Mouse (Mus musculus): ENCODE results near the gene Trpm7. TPM values are rescaled to one million over a fixed set of nuclear protein-coding genes. Genes with fewer than 3 reads are reported as not detected.

Gene Trpm7
- total and polyA plus RNA-seq, 3 experiments, result 22.3 to 23.1 TPM; not detected in 1

DNA sequence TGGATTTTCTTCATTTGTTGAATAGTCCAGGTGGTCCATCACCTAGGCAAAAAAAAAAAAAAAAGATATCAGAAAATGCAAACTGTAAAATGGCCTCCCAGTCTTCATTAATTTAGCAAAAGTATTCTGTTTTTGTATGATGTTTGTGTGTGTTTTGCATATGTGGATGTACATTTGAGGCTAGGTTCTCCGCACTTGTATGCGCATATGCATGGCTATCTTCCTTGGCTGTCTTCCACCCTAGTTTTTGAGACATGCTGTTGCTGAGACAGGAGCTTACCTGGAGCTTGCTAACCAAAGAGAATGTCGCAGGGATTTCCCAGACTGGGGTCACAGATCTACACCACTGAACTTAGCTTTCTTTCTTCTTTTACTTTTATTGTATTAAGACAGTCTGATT, 18.2 kb upstream of the Trpm7 start:
- H3K4me3 ChIP-seq (ENCODE audit: control insufficient read depth in 1 of 2, insufficient read depth in 1 of 2, low read depth in 2 of 2, low read length in 2 of 2), result no peak overlapping the region
- TF ChIP-seq USF1 (IDR thresholded peaks at IDR 0.05; ENCODE audit: low read depth, low read length) (no peak), ZMIZ1 (IDR thresholded peaks at IDR 0.05; ENCODE audit: low read depth, low read length) (no peak), POLR2A (IDR thresholded peaks at IDR 0.05; ENCODE audit: control insufficient read depth in 1 of 2, insufficient read depth in 1 of 2, low read depth in 1 of 2, low read length in 2 of 2, poor library complexity in 1 of 2) (no peak), SMC3 (IDR thresholded peaks at IDR 0.05; ENCODE audit: low read depth, low read length) (no peak)
- no peaks in the 10 kb centered on the region for H3K9me3 ChIP-seq (replicated peaks; ENCODE audit: insufficient read depth, low read length)
- no peak for DNase-seq (ENCODE audit: low read depth, low spot score)
- no peaks in the 10 kb centered on the region for H3K4me1 ChIP-seq (ENCODE audit: control insufficient read depth in 1 of 2, insufficient read depth in 2 of 2, low read length in 2 of 2)
- no peak overlapping the region for H3K27ac ChIP-seq (ENCODE audit: control insufficient read depth, low read depth, low read length)
- no peaks in the 10 kb centered on the region for H3K79me2 ChIP-seq (ENCODE audit: control insufficient read depth, insufficient read depth, low read length, poor library complexity)
- no peaks in the 10 kb centered on the region for H3K27me3 ChIP-seq (ENCODE audit: control insufficient read depth in 1 of 2, insufficient read depth in 2 of 2, low read length in 2 of 2)
- H3K36me3 ChIP-seq (ENCODE audit: control insufficient read depth in 1 of 2, insufficient read depth in 2 of 2, low read length in 2 of 2), result no peaks in the 10 kb centered on the region
- no peak overlapping the region for H3K9ac ChIP-seq (ENCODE audit: control insufficient read depth, low read depth, low read length, poor library complexity, severe bottlenecking)

DNA sequence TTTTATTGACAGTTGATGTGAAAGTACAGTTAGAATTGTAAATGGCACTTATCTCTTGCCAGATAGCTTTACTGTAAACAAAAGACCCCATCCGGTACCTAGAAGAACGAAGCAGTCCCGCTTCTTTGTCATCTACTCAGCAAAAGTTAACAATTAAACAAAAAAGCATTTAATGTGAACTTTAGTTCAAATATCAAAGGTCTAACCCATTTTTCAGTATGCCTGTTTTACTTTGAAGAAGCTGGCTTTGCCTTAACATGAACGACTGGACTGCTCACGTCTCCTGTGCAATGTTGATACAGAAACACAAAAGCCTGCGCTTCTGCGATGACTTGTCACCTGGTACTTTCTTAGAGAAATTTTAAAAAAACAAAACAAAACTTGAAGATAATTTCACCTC, 16.3 kb upstream of the Trpm7 start:
- no peaks in the 10 kb centered on the region for H3K36me3 ChIP-seq (ENCODE audit: control insufficient read depth in 1 of 2, insufficient read depth in 2 of 2, low read length in 2 of 2)
- no peaks in the 10 kb centered on the region for H3K79me2 ChIP-seq (ENCODE audit: control insufficient read depth, insufficient read depth, low read length, poor library complexity)
- no peak overlapping the region for H3K4me3 ChIP-seq (ENCODE audit: control insufficient read depth in 1 of 2, insufficient read depth in 1 of 2, low read depth in 2 of 2, low read length in 2 of 2)
- no peak overlapping the region for H3K27ac ChIP-seq (ENCODE audit: control insufficient read depth, low read depth, low read length)
- DNase-seq (ENCODE audit: low read depth, low spot score), result no peak
- no peaks in the 10 kb centered on the region for H3K4me1 ChIP-seq (ENCODE audit: control insufficient read depth in 1 of 2, insufficient read depth in 2 of 2, low read length in 2 of 2)
- TF ChIP-seq GABPA (IDR thresholded peaks at IDR 0.05; ENCODE audit: low read depth, low read length) (no peak), MAFK (IDR thresholded peaks at IDR 0.05; ENCODE audit: borderline replicate concordance, low read depth, low read length) (no peak)
- no peaks in the 10 kb centered on the region for H3K9me3 ChIP-seq (replicated peaks; ENCODE audit: insufficient read depth, low read length)
- H3K27me3 ChIP-seq (ENCODE audit: control insufficient read depth in 1 of 2, insufficient read depth in 2 of 2, low read length in 2 of 2), result no peaks in the 10 kb centered on the region
- no peak overlapping the region for H3K9ac ChIP-seq (ENCODE audit: control insufficient read depth, low read depth, low read length, poor library complexity, severe bottlenecking)

DNA sequence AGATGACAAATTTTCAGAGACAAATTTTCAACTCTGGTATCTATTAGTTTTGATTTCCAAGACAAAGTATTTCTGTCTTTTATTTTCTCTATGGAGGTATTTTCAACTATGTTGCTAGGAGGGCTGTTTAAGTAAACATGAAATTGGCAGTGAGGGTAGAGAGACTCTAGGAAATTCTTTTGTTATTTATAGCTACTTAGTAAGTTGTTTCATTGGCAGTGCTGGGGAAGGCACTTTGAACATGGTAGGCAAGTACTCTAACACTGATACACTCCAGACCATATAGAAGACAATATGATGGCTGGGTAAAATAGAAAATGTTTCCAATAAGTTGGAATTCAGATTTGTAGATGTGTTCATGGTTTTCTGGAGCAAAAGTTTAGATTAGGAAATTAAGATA, 15.7 kb upstream of the Trpm7 start:
- TF ChIP-seq UBTF (IDR thresholded peaks at IDR 0.05; ENCODE audit: borderline replicate concordance, insufficient read depth, low read depth, low read length), result no peak
- no peak for TF ChIP-seq POLR2A (IDR thresholded peaks at IDR 0.05; ENCODE audit: control insufficient read depth in 1 of 2, insufficient read depth in 1 of 2, low read depth in 1 of 2, low read length in 2 of 2, poor library complexity in 1 of 2)
- no peak for TF ChIP-seq MAZ (IDR thresholded peaks at IDR 0.05; ENCODE audit: low read depth, low read length)
- TF ChIP-seq MEF2A (IDR thresholded peaks at IDR 0.05; ENCODE audit: extremely low read depth, insufficient replicate concordance, low read depth, low read length, poor library complexity, severe bottlenecking), result no peak
- no peak for TF ChIP-seq CHD2 (IDR thresholded peaks at IDR 0.05; ENCODE audit: low read length)
- TF ChIP-seq HCFC1 (IDR thresholded peaks at IDR 0.05; ENCODE audit: low read depth, low read length), result no peak
- no peak for TF ChIP-seq TCF12 (IDR thresholded peaks at IDR 0.05; ENCODE audit: low read depth, low read length)
- no peak for TF ChIP-seq MAFK (IDR thresholded peaks at IDR 0.05; ENCODE audit: borderline replicate concordance, low read depth, low read length)
- Histone ChIP-seq H3K27me3 (ENCODE audit: control insufficient read depth in 1 of 2, insufficient read depth in 2 of 2, low read length in 2 of 2) (no peaks in the 10 kb centered on the region), H3K9me3 (replicated peaks; ENCODE audit: insufficient read depth, low read length) (no peaks in the 10 kb centered on the region), H3K27ac (ENCODE audit: control insufficient read depth, low read depth, low read length) (no peak overlapping the region), H3K4me3 (ENCODE audit: control insufficient read depth in 1 of 2, insufficient read depth in 1 of 2, low read depth in 2 of 2, low read length in 2 of 2) (no peak overlapping the region), H3K79me2 (ENCODE audit: control insufficient read depth, insufficient read depth, low read length, poor library complexity) (no peaks in the 10 kb centered on the region), H3K36me3 (ENCODE audit: control insufficient read depth in 1 of 2, insufficient read depth in 2 of 2, low read length in 2 of 2) (no peaks in the 10 kb centered on the region), H3K4me1 (ENCODE audit: control insufficient read depth in 1 of 2, insufficient read depth in 2 of 2, low read length in 2 of 2) (no peaks in the 10 kb centered on the region), H3K9ac (ENCODE audit: control insufficient read depth, low read depth, low read length, poor library complexity, severe bottlenecking) (no peak overlapping the region)
- no peak for DNase-seq (ENCODE audit: low read depth, low spot score)

Data from MEL (cell line).